Mouse (Mus musculus) right cerebral cortex, postnatal 25 days (tissue): ENCODE data around the gene Dennd6a.
"Not testable (repeated sequence)": the region's sequence is repeated elsewhere in the genome, so short reads cannot be mapped to it uniquely, and the experiment has no call there.

ENCODE experiments used
- DNase-seq: peaks from one replicate; pipeline ENCODE4 v3.0.0; 2022

Gene Dennd6a

DNA sequence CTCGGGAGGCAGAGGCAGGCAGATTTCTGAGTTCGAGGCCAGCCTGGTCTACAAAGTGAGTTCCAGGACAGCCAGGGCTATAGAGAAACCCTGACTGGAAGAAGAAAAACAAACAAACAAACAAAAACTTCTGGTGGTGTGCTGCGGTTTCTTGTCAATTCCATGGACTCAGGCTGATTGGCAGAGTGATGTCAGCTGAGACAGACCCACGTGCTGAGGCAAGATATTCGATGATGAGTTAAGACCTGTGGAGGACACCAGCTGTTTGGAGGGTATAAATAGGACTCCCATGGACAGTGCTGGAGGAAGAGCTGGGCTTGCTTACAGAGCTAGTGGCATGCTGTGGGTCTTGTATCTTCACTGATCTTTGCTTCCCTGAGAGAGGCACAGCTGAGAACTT, at the start of gene Dennd6a:
TSS of gene Dennd6a (plus strand) at position 301 of the 400 bp plus-strand sequence.
- DNase-seq = not testable (repeated sequence)

DNA sequence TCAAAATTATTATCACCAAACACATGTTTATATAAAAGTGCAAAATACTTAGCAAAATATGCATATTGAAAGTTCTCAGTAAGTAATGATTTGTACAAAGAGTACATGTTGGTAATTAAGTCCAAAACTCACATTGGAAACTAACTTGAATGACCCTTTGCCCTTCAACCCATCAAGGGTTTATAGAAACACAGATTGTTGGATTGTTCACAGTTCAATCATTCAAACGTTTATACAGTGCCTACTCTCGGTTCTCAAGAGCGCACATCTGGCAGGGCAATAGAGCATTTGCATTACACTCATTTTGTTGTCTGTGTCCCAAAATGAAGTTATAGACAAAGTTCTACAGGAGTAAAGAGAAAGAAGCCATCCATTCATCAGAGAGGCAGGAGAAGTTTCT, 47.7 kb upstream of the Dennd6a start:
- DNase-seq = no peak

- DNase-seq = no peak
These were observed 45.4 kb upstream of the Dennd6a start for GRCm38 (mm10) chr14:26528296-26528695.

DNA sequence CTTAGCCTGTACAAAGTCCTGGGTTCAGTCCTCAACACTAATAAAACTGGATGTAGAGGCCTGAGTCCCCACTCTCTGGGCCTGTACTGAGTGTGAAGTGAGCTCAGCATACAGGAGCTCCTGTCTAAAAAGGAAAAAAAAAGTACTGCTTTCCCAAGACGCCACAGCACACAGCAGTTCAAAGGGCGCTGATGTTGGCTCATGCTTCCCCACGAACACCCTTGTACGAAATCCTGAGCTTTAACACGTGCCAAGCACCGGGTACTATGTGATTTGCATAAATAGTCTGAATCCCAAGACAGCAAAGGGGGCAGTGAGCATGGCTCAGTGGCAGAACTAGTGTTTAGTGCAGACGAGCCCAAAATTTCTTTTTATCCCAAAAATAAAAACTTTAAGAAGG, 43.3 kb upstream of the Dennd6a start:
- DNase-seq = no peak

GRCm38 (mm10) chr14:26531410-26532313, 42.0 kb upstream of the Dennd6a start:
- DNase-seq = no peak

DNA sequence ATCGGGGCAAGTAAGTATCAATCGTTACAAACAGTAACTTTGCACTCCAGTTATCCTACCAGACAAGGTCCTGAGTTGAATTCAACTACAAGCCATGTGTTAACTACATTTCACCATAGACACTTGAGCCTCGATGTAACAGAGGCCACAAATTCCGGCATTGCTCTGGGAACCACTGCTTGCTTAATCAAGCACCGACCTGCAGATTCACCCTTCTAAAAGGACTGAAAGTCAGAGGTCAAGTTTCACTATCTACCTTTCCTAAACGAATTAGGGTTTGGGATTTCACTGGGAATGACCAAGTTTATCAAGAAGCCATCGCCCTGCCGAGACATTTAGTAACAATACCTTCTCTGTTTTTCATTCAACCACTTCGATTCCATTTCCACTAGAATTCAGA, 40.9 kb upstream of the Dennd6a start:
- no peak for DNase-seq

DNA sequence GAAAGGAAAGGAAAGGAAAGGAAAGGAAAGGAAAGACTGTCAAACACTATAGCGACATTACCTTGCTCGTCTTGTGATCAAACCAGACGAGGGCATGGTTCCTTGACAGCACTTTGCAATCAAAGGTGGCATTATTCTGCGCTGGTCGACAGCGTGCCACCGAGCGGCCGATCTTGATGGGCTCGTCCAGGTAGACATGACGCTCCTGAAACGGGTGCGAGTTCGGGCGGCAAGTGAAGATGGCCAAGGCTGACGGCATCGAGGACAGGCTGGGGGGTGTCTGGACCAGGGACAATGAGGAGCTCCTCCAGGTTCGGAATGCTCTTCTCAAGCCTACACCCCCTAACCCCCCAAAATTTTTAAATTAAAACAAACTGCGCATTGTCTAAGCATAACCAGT, 40.4 kb upstream of the Dennd6a start:
- peak; percentile 14 for DNase-seq

DNA sequence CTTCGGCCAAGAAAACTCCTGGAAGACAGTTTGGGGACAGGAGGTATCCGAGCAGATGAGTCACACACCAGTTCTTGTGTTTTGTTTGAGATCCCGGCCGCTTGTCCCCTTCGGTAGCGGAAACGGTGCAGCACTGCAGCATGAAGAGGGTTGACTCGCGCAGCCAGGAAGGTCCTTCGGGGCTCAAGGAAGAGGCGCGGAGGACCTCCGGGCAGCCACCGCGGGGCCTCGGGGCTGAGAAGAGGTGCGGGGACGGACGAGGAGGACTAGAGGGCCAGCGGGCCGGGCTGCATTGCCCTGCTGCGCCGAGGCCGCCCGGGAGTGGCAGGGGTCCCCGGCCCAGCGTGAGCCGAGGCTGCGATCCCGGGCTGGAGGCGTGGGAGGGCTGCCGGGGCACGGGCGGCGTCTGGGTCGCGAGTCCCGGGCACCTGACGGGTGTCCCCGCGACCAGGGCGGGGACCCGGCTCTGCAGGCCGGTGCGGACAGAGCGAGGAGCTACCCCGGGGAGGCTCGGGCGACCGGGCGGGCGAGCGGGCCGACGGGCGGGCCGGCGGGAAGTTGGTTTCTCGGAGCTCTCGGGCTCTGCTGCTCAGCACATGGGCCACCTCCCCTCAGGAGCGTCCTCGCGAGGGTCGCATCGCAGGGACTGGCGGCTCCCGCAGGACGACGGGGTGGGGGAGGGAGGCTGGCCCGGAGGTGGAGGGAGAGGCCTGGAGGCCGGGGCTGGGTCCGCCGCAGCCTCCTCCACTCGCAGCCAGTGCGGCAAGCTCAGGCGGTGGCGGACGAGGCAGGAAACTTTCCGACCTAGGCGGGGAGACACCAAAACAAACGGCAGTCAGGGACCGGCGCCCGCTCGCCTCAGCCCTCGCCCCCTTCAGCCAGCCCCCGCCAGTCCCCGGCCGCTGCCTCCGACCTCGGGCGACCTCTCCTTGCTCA, 39.6 kb upstream of the Dennd6a start:
- DNase-seq = no peak

GRCm38 (mm10) chr14:26534757-26535479, 38.7 kb upstream of the Dennd6a start, which contains the start of gene Slmap:
Slmap (minus strand) TSS chr14:26534931.
- DNase-seq = peak; percentile 99

DNA sequence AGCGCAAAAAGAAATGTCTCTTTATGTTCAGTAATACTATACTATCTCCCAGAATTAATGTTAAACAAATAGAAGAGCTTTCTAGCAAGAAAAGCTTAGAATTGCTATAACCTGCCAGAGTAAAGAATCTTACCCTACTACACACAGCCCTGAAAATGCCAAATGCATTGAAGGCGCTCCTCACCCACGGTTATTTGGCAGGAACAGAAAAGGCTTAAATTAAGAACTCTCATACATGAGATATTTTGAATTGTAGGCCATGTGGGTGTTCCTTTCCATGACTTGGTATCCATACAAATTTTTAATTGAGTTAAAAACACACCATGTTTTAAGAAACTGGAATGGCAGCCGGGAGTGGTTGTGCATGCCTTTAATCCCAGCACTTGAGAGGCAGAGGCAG, 34.4 kb upstream of the Dennd6a start:
- no peak for DNase-seq

GRCm38 (mm10) chr14:26540577-26540976, 33.1 kb upstream of the Dennd6a start:
- no peak for DNase-seq

DNA sequence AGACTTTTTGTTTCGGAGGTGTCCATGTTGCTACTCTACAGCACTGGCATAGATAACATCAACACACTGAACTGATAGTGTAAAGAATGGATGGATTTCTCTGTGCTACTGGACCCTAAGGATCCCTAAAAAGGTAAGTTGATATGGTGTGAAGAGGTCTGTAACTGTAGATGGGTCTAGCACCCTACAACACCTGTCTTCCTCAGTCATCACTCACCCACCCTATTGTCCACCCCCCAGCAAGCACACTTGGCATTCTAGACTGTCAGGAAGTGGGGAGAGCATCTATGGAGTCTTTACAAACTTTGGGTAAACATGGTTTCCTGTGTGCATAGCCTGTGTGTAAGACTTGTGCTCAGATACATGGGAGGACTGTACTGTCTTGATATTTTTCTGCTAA, 31.5 kb upstream of the Dennd6a start:
- no peak for DNase-seq

DNA sequence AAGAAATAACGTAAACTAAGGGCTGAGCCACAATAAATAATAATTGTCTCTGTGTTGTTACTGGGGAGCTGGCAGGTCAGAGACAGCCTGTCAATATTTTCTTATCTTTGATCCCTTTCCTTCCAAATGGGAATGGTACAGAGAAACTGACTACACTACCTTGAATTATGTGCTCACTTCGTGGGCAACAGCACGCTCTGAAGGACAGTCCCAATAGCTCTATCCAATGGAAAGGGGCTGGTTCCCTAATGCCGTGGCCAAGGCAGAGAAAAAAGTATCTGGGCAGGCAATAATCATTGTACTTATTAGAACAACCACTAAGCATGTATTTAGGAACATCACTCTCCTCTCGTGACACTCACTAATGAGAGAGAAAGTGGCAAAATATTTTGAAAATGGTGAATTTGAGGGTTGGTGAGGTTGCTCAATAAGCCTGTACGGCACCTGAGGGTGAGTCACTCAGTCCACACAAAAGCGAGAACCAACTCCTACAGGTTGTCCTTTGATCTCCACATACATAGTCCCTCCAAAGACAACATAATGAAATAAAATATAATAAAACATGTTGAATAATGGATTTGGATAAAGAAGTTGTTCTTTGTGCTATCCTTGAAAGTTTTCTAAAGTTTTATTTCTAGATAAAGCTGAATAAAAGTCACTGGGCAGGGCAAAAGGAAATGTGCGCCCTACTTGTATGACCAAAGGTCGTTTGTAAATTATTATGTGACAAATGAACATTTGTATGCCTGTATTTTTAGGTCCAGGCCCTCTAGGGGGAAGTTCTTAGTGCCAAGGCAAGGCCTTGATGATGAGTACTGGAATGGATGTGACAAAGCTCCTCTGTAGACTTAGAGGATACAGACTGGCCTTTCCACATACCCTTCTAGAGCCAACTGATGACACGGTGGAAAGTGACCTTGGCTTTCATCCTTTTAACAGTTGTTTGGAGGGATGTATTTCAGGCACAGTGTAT, 25.9 kb upstream of the Dennd6a start:
- DNase-seq = no peak

DNA sequence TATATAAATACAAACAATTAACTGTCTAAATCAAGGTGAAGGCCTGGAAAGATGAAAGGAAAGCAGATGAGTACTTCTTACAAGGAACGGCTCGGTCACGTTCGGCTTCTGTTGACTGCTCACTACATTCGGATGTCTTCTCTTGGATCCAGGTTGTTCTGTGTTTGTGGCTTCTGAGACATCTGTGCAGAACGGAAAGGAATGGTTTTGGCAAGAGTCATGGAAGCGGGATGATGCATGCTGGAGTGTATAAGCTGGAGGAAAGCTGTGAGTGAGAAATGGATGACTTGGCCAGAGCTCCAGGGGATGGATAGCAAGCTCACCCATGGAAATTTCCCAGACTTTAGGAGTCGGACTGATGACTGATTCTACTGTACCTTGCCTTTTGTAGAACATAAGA, 22.9 kb upstream of the Dennd6a start:
- DNase-seq = no peak

DNA sequence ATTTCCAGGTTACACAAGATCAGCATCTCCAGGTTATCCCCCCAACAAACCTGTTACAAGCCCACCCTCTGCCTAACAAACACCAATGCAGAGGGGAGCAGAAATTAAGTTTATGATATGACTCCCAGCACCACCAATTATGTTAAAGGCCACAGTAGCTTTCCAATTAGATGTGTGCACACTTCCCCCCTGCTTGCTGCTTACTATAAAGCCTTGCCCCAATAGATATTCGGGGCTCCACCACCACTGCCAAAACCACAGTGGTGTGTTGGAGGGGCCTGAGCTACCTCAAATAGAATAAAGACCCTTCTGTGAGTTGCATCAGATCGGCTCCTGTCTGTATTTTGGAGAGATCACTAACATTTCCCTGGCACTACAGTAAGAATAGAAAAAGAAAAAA, 21.2 kb upstream of the Dennd6a start:
- DNase-seq = no peak

DNA sequence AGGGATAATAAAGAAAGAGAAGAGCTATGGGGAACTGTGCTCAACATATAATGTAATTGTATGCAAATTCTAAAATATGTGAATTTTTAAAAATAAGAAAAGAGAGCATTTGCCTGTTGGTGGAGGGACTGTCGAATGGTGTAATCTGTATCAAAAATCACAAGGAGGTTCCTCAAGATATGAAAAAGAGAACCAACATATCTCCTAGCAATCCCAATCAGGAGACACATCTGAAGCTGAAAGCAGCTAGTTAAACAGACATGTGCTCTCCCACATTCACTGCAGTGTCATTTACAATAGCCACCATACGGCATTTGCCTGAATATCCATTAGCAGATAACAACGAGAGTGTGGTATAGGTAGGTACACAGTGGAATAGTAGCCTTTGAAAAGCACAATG, 20.8 kb upstream of the Dennd6a start:
- no peak for DNase-seq

DNA sequence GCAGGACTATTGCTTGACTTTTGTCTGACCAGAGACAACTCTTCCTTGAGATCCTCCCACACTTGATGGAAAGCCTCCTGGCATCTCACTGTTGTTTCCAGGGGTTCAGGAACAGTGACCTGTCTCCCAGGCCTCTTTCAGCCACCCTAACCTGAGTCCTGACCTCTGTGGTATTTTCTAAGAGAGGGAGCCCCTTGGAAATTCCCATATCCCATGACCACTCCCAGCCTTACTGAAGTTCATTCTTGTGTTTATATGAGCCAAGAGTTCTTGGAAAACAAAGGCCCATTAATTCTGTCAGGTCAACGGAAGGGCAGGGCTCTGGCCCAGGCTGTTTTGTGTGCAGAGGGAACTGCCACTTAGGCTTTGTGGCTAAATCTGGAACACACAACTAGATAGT, 16.1 kb upstream of the Dennd6a start:
- no peak for DNase-seq

DNA sequence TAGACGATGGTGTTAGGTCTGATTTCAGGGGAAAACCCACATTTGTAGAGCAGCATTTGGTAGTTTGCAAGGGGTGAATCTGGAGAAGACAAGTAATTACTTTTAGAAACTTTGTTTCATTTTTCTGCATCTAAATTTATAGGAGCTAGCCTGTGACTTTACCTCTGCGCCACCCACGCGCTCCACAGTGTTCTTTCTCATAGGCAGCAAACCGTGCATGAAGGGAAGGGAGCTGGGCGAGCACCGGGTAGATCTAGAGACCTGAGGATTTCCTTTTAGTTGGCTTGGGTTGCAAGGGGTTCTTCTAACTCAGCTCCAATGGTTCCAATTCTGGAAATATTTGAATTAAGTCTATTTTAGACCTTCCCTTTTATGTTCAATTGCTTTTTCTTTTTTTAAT, 15.1 kb upstream of the Dennd6a start:
- peak; percentile 27 for DNase-seq

DNA sequence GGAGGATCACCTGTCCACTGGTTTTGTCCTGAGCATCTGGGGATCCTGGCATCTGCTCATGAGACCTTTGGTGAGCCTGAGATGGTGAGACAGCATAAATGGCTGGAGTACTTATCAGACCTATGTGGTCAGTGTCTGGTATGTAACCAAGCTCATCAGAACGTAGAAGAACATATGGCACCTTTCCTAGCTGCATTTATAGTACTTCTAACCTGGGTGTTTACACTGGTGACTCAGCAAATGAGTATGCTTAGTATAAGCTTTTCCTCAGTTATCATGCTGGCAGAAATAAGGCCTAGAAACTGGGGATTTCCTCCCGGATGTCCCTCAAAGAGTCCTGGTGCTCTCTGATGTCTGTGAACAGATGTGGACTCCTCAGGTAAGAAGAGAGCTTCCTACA, 11.4 kb upstream of the Dennd6a start:
- no peak for DNase-seq

- DNase-seq = no peak
These were observed 3.8 kb upstream of the Dennd6a start for GRCm38 (mm10) chr14:26569880-26570279.

GRCm38 (mm10) chr14:26571951-26572675, 1.5 kb upstream of the Dennd6a start:
- DNase-seq = no peak
